Mouse (Mus musculus): Measurements from ENCODE around the gene Dgka. TPM values are rescaled to one million over a fixed set of nuclear protein-coding genes. Genes with fewer than 3 reads are reported as not detected.

Dgka gene
- polyA plus RNA-seq, 1 experiment from 2014 or later = 5.0 TPM

Other genes with a start within 250 kb of the Dgka start
- 3.3 and 4.2 TPM in 2 replicates for gene Myl6b, start 246.2 kb downstream of the Dgka start, polyA plus RNA-seq (2014; fragmentation: Nextera tagmentation; extraction: Ambion mirVana)
- 12.6 and 15.7 TPM in 2 replicates for gene Esyt1, start 219.0 kb downstream of the Dgka start, polyA plus RNA-seq (2014; fragmentation: Nextera tagmentation; extraction: Ambion mirVana)
- gene Zc3h10, start 197.1 kb downstream of the Dgka start, polyA plus RNA-seq (2014; fragmentation: Nextera tagmentation; extraction: Ambion mirVana) = 14.1 and 15.0 TPM in 2 replicates
- gene Rpl41, start 195.6 kb downstream of the Dgka start, polyA plus RNA-seq (2014; fragmentation: Nextera tagmentation; extraction: Ambion mirVana) = 2,785 and 2,836 TPM in 2 replicates
- gene Pa2g4, start 178.9 kb downstream of the Dgka start, polyA plus RNA-seq (2014; fragmentation: Nextera tagmentation; extraction: Ambion mirVana) = 220 and 243 TPM in 2 replicates
- gene Erbb3, start 155.2 kb downstream of the Dgka start, polyA plus RNA-seq (2014; fragmentation: Nextera tagmentation; extraction: Ambion mirVana) = 4.6 and 7.0 TPM in 2 replicates
- gene Rps26, start 118.1 kb downstream of the Dgka start, polyA plus RNA-seq (2014; fragmentation: Nextera tagmentation; extraction: Ambion mirVana) = 596 and 615 TPM in 2 replicates
- 4.3 and 4.9 TPM in 2 replicates for gene Ikzf4, start 98.9 kb downstream of the Dgka start, polyA plus RNA-seq (2014; fragmentation: Nextera tagmentation; extraction: Ambion mirVana)
- gene Suox, start 70.8 kb downstream of the Dgka start, polyA plus RNA-seq (2014; fragmentation: Nextera tagmentation; extraction: Ambion mirVana) = 12.0 and 14.8 TPM in 2 replicates
- gene Rab5b, start 48.6 kb downstream of the Dgka start, polyA plus RNA-seq (2014; fragmentation: Nextera tagmentation; extraction: Ambion mirVana) = 76.0 and 83.0 TPM in 2 replicates
- 4.5 and 5.8 TPM in 2 replicates for gene Pmel, start 40.7 kb downstream of the Dgka start, polyA plus RNA-seq (2014; fragmentation: Nextera tagmentation; extraction: Ambion mirVana)
- gene Cdk2, start 39.8 kb downstream of the Dgka start, polyA plus RNA-seq (2014; fragmentation: Nextera tagmentation; extraction: Ambion mirVana) = 75.2 and 86.5 TPM in 2 replicates
- 44.5 and 48.3 TPM in 2 replicates for gene Pym1, start 3.0 kb upstream of the Dgka start, polyA plus RNA-seq (2014; fragmentation: Nextera tagmentation; extraction: Ambion mirVana)
- gene Mmp19, start 46.1 kb upstream of the Dgka start, polyA plus RNA-seq (2014; fragmentation: Nextera tagmentation; extraction: Ambion mirVana) = 0.27 and 0.49 TPM in 2 replicates
- gene Dnajc14, start 59.2 kb upstream of the Dgka start, polyA plus RNA-seq (2014; fragmentation: Nextera tagmentation; extraction: Ambion mirVana) = 31.8 and 34.7 TPM in 2 replicates
- 14.2 and 16.3 TPM in 2 replicates for gene Tmem198b, start 59.5 kb upstream of the Dgka start, polyA plus RNA-seq (2014; fragmentation: Nextera tagmentation; extraction: Ambion mirVana)
- 282 and 286 TPM in 2 replicates for gene Sarnp, start 72.5 kb upstream of the Dgka start, polyA plus RNA-seq (2014; fragmentation: Nextera tagmentation; extraction: Ambion mirVana)
- 64.8 and 66.4 TPM in 2 replicates for gene Ormdl2, start 76.8 kb upstream of the Dgka start, polyA plus RNA-seq (2014; fragmentation: Nextera tagmentation; extraction: Ambion mirVana)
- 10.5 and 11.5 TPM in 2 replicates for gene Gdf11, start 146.9 kb upstream of the Dgka start, polyA plus RNA-seq (2014; fragmentation: Nextera tagmentation; extraction: Ambion mirVana)
- 215 and 216 TPM in 2 replicates for gene Cd63, start 156.1 kb upstream of the Dgka start, polyA plus RNA-seq (2014; fragmentation: Nextera tagmentation; extraction: Ambion mirVana)
- gene Rdh5, start 178.0 kb upstream of the Dgka start, polyA plus RNA-seq (2014; fragmentation: Nextera tagmentation; extraction: Ambion mirVana) = 11.6 and 12.1 TPM in 2 replicates
- gene Bloc1s1, start 179.2 kb upstream of the Dgka start, polyA plus RNA-seq (2014; fragmentation: Nextera tagmentation; extraction: Ambion mirVana) = 260 and 269 TPM in 2 replicates
- 1.7 and 3.0 TPM in 2 replicates for gene Itga7, start 189.0 kb upstream of the Dgka start, polyA plus RNA-seq (2014; fragmentation: Nextera tagmentation; extraction: Ambion mirVana)
- not detected in 2 replicates for gene Mettl7b, start 216.1 kb upstream of the Dgka start, polyA plus RNA-seq (2014; fragmentation: Nextera tagmentation; extraction: Ambion mirVana)
- gene Olfr9, start 244.6 kb upstream of the Dgka start, polyA plus RNA-seq (2014; fragmentation: Nextera tagmentation; extraction: Ambion mirVana) = not detected in 2 replicates